Mouse (Mus musculus) heart, postnatal 0 days (tissue): ENCODE results near the gene Cdk2. TPM values are rescaled to one million over a fixed set of nuclear protein-coding genes. Genes with fewer than 3 reads are reported as not detected.

Experiments used
- ATAC-seq: fragments of 200-750 bp; cut with Nextera tagmentation; 2 replicates; pipeline ENCODE4 v1.8.0; 2017; ENCODE audit warnings: low read depth, moderate number of reproducible peaks, moderate library complexity; ENCODE audit not compliant: insufficient read depth
- DNase-seq: peaks from one replicate; pipeline ENCODE4 v3.0.0-alpha.2; 2016; ENCODE audit warnings: low spot score
- H3K27ac ChIP-seq: fragments of 300-500 bp; sonication (generic); 2 replicates; pipeline ENCODE4 v1.5.1; 2014; ENCODE audit warnings: low read depth, mild to moderate bottlenecking
- H3K27me3 ChIP-seq: fragments of 300-500 bp; sonication (generic); 2 replicates; pipeline ENCODE4 v1.6.1; 2014; ENCODE audit warnings: low read length, mixed read lengths; ENCODE audit not compliant: control insufficient read depth, insufficient read depth
- H3K36me3 ChIP-seq: fragments of 300-500 bp; sonication (generic); replicated peaks from 2 replicates; pipeline ENCODE4 v1.6.1; 2014; ENCODE audit warnings: low read length, mixed read lengths; ENCODE audit not compliant: control insufficient read depth, insufficient read depth
- H3K4me1 ChIP-seq: fragments of 300-500 bp; sonication (generic); 2 replicates; pipeline ENCODE4 v1.6.1; 2014; ENCODE audit warnings: antibody characterized with exemption; ENCODE audit not compliant: control insufficient read depth, insufficient read depth
- H3K4me2 ChIP-seq: fragments of 300-500 bp; sonication (generic); 2 replicates; pipeline ENCODE4 v1.6.1; 2014; ENCODE audit warnings: low read depth, mild to moderate bottlenecking, low read length, moderate library complexity
- H3K4me3 ChIP-seq: fragments of 300-500 bp; sonication (generic); 2 replicates; pipeline ENCODE4 v1.5.1; 2014; ENCODE audit warnings: low read depth, low read length
- H3K9ac ChIP-seq: fragments of 300-500 bp; sonication (generic); replicated peaks from 2 replicates; pipeline ENCODE4 v1.6.1; 2014; ENCODE audit warnings: low read depth, low read length, mixed read lengths
- H3K9me3 ChIP-seq: fragments of 300-500 bp; sonication (generic); replicated peaks from 2 replicates; pipeline ENCODE4 v1.6.1; 2016; ENCODE audit warnings: low read length; ENCODE audit not compliant: control insufficient read depth
- CTCF ChIP-seq: IDR thresholded peaks from 2 replicates; pipeline ENCODE4 v1.5.1; 2016; ENCODE audit warnings: antibody characterized with exemption, control low read depth, low read depth
- EP300 ChIP-seq: IDR thresholded peaks from 2 replicates; pipeline ENCODE4 v1.6.1; 2016; ENCODE audit warnings: antibody characterized with exemption, low read depth
- WGBS: fragments of 180-500 bp; shearing (Covaris S2); extraction: QIAGEN DNeasy Blood & Tissue Kit; methylation state at CpG from one replicate; pipeline ENCODE4 v1.1.7; 2014; 5-methylcytosine and 5-hydroxymethylcytosine counted together
- polyA plus RNA-seq: library from polyadenylated mRNA; unstranded; fragments of >200 nt; fragmentation: Nextera tagmentation; extraction: Ambion mirVana; gene quantifications from 2 replicates; pipeline ENCODE4 v1.2.1, GENCODE M21; 2015
- total RNA-seq: library from RNA; depleted of rRNA; stranded (reverse); fragments of >200 nt; gene quantifications from 2 replicates; pipeline ENCODE4 v1.2.3, GENCODE M21; 2014; ENCODE audit warnings: low replicate concordance

Cdk2 gene
- total and polyA plus RNA-seq, 2 experiments from 2014 or later, result 50.9 to 71.8 TPM

- Histone ChIP-seq H3K27me3 (no peaks in the 10 kb centered on the region), H3K4me2 (peak overlapping the region; percentile 84), H3K36me3 (peaks cover 11% of the 10 kb centered on the region), H3K27ac (peak overlapping the region; percentile 95), H3K4me3 (peak overlapping the region; percentile 76), H3K9ac (peak overlapping the region; percentile 86), H3K9me3 (no peaks in the 10 kb centered on the region), H3K4me1 (peaks cover 19% of the 10 kb centered on the region)
- TF ChIP-seq CTCF (no peak), EP300 (no peak)
- DNase-seq (no peak), ATAC-seq (no peak)
- under 1% methylated on average over 22 of the region's 22 CpGs for WGBS
Measured at GRCm38 (mm10) chr10:128695411-128695991, 9.3 kb downstream of the Cdk2 start.

- Histone ChIP-seq H3K27me3 (no peaks in the 10 kb centered on the region), H3K4me3 (peak overlapping the region; percentile 74), H3K36me3 (peaks cover 4% of the 10 kb centered on the region), H3K27ac (peak overlapping the region; percentile 66), H3K9ac (peak overlapping the region; percentile 47; the same call in 1 of the 2 replicates), H3K9me3 (no peaks in the 10 kb centered on the region), H3K4me2 (peak overlapping the region; percentile 83), H3K4me1 (no peaks in the 10 kb centered on the region)
- DNase-seq (peak; percentile 32), ATAC-seq (no peak)
- WGBS, result 3% methylated on average over 9 of the region's 9 CpGs
- no peak for TF ChIP-seq EP300
- peak; percentile 56 for TF ChIP-seq CTCF
Measured at GRCm38 (mm10) chr10:128674469-128675008, 30.3 kb downstream of the Cdk2 start.

GRCm38 (mm10) chr10:128673763-128674468 lies 30.9 kb downstream of the Cdk2 start, which contains the start of gene Suox:
TSS of gene Suox (minus strand) at chr10:128674073.
- under 1% methylated on average over 60 of the region's 60 CpGs for WGBS
- TF ChIP-seq EP300 (no peak), CTCF (no peak)
- Histone ChIP-seq H3K4me3 (peak within 1 kb of the TSS; percentile 74), H3K4me1 (no peaks in the 10 kb centered on the region), H3K27me3 (no peaks in the 10 kb centered on the region), H3K9ac (peak within 1 kb of the TSS; percentile 47; the same call in 1 of the 2 replicates), H3K36me3 (no peaks in the 10 kb centered on the region), H3K4me2 (peak within 1 kb of the TSS; percentile 83), H3K27ac (peak within 1 kb of the TSS; percentile 66), H3K9me3 (no peaks in the 10 kb centered on the region)
- ATAC-seq (peak; percentile 94), DNase-seq (peak; percentile 76)

GRCm38 (mm10) chr10:128671148-128671547 lies 33.7 kb downstream of the Cdk2 start:
- TF ChIP-seq EP300 (no peak), CTCF (no peak)
- no peak overlapping the region for H3K4me3 ChIP-seq
- ATAC-seq, result no peak
- no peaks in the 10 kb centered on the region for H3K36me3 ChIP-seq
- H3K4me1 ChIP-seq, result no peaks in the 10 kb centered on the region
- no peaks in the 10 kb centered on the region for H3K9me3 ChIP-seq
- H3K4me2 ChIP-seq, result no peak overlapping the region
- no peak overlapping the region for H3K27ac ChIP-seq
- DNase-seq, result no peak
- no peak overlapping the region for H3K9ac ChIP-seq
- WGBS, result 88% methylated on average over 9 of the region's 9 CpGs
- H3K27me3 ChIP-seq, result no peaks in the 10 kb centered on the region

- WGBS, result 2% methylated on average over 40 of the region's 42 CpGs
- ATAC-seq, result no peak; the same call in 1 of the 2 replicates
- Histone ChIP-seq H3K9me3 (no peaks in the 10 kb centered on the region), H3K4me3 (peak overlapping the region; percentile 63), H3K4me1 (no peaks in the 10 kb centered on the region), H3K9ac (peak overlapping the region; percentile 64; the same call in 1 of the 2 replicates), H3K4me2 (peak overlapping the region; percentile 81), H3K36me3 (no peaks in the 10 kb centered on the region), H3K27me3 (no peaks in the 10 kb centered on the region), H3K27ac (no peak overlapping the region)
- peak; percentile 9 for DNase-seq
- TF ChIP-seq EP300, result no peak
- no peak for TF ChIP-seq CTCF
Measured at GRCm38 (mm10) chr10:128668790-128669672, 35.8 kb downstream of the Cdk2 start.
